9 mouse cellular contexts compared by ENCODE assay signal in genomic region chr7:109139405-109139804, GRCm38 (mm10). TPM values are rescaled to one million over a fixed set of nuclear protein-coding genes. Genes with fewer than 3 reads are reported as not detected.
A peak's percentile ranks its signal among the peaks of the same experiment; 100 is the strongest.
DNase-seq lines count a peak whose midpoint lies in the region; ATAC-seq and TF ChIP-seq lines count a peak whose summit lies in the region.
"Had no signal": no experiment of that assay in that cellular context is flagged by ENCODE, and none has a peak within 500 bp of the region (broad histone marks: within the 10 kb centered on the region; RNA-seq: fewer than 3 reads in every experiment).

No protein-coding gene starts in this region.

- dilution Hi-C loops in CH12.LX (cut with MboI; ENCODE audit: extremely low pct_ligation_motif_present, extremely low pct_unique_long_range_greater_than_20kb, low sequenced_read_pairs): no loop called here

- H3K27me3 ChIP-seq in CH12.LX (replicated peaks): peaks cover 83% of the 10 kb centered on the region
- H3K27me3 ChIP-seq in forebrain, embryonic 13.5 days: peaks cover 44% of the 10 kb centered on the region
- H3K27me3 ChIP-seq in liver, embryonic 16.5 days (ENCODE audit: control insufficient read depth, insufficient read depth, low read depth, low read length): no peaks in the 10 kb centered on the region
- H3K27me3 ChIP-seq: embryonic facial prominence, embryonic 15.5 days had no signal

- no peak overlapping the region for H3K9ac ChIP-seq in CH12.LX (ENCODE audit: insufficient read depth, low read depth)
- H3K9ac ChIP-seq in forebrain, embryonic 13.5 days: no peak overlapping the region
- no peak overlapping the region for H3K9ac ChIP-seq in liver, embryonic 16.5 days (ENCODE audit: low read depth, low read length)
- H3K9ac ChIP-seq: embryonic facial prominence, embryonic 15.5 days had no signal

- H3K36me3 ChIP-seq in CH12.LX (replicated peaks in 1 of 2; ENCODE audit: control insufficient read depth in 1 of 2, insufficient read depth in 1 of 2, low read length in 1 of 2): no peaks in the 10 kb centered on the region
- peaks cover 35% of the 10 kb centered on the region for H3K36me3 ChIP-seq in forebrain, embryonic 13.5 days (ENCODE audit: poor library complexity, severe bottlenecking)
- H3K36me3 ChIP-seq in liver, embryonic 16.5 days (ENCODE audit: control insufficient read depth, insufficient read depth): no peaks in the 10 kb centered on the region
- H3K36me3 ChIP-seq: embryonic facial prominence, embryonic 15.5 days had no signal

- DNase-seq in CH12.LX (ENCODE audit: extremely low read depth): peak; percentile 75
- peak; percentile 77 for DNase-seq in c-Kit-positive CD71-negative TER-119-negative erythroid progenitor cells, embryonic 14.5 days (ENCODE audit: low read depth)
- DNase-seq in heart, postnatal 14 days: peak; percentile 85 to 92
- DNase-seq in large intestine, adult 2 months (ENCODE audit: low read depth, low spot score): peak; percentile 39
- peak; percentile 15 for DNase-seq in thymus, adult 18-20 months

- intact Hi-C loops in heart, postnatal 14 days (cut with DNase I): loop anchor here (1.0 kb wide), 3 partner anchors 31 to 151 kb away; no protein-coding TSS in a partner anchor

- peak; percentile 89 for TF ChIP-seq RAD21 in CH12.LX (IDR thresholded peaks at IDR 0.05; ENCODE audit: low read depth, low read length)

- ATAC-seq in forebrain, embryonic 13.5 days: peak; percentile 81
- ATAC-seq in liver, embryonic 16.5 days (ENCODE audit: low read depth): peak; percentile 58

- no peak for TF ChIP-seq POLR2A in CH12.LX (IDR thresholded peaks at IDR 0.05; ENCODE audit: low read depth, low read length)
- no peak for TF ChIP-seq POLR2A in olfactory bulb, adult 2 months (IDR thresholded peaks at IDR 0.05; ENCODE audit: insufficient read depth, low read depth, low read length)

- no peak for TF ChIP-seq EP300 in CH12.LX (IDR thresholded peaks at IDR 0.05; ENCODE audit: low read length)

- in situ Hi-C loops in CH12.LX (cut with MboI; ENCODE audit: low pct_ligation_motif_present, low pct_unique_long_range_greater_than_20kb, low sequenced_read_pairs): loop anchor here (10.0 kb wide), 1 partner anchor 285 kb away; no protein-coding TSS in a partner anchor

- WGBS in forebrain, embryonic 13.5 days: 6% methylated on average over 3 of the region's 3 CpGs
- 12% methylated on average over 3 of the region's 3 CpGs for WGBS in large intestine, adult 2 months
- WGBS in liver, embryonic 16.5 days (ENCODE audit: insufficient replicate concordance): 2% methylated on average over 3 of the region's 3 CpGs
- WGBS in olfactory bulb, adult 2 months: 20% methylated on average over 3 of the region's 3 CpGs

- no peak overlapping the region for H3K27ac ChIP-seq in CH12.LX (ENCODE audit: insufficient read depth, low read depth)
- no peak overlapping the region for H3K27ac ChIP-seq in forebrain, embryonic 13.5 days
- no peak overlapping the region for H3K27ac ChIP-seq in liver, embryonic 16.5 days (ENCODE audit: low read length)
- H3K27ac ChIP-seq in olfactory bulb, adult 2 months (ENCODE audit: insufficient read depth, low read depth, low read length): no peak overlapping the region
- H3K27ac ChIP-seq: embryonic facial prominence, embryonic 15.5 days had no signal

- no peaks in the 10 kb centered on the region for H3K79me2 ChIP-seq in CH12.LX (replicated peaks; ENCODE audit: control insufficient read depth, extremely low read depth, insufficient read depth, poor library complexity, severe bottlenecking)

- peak; percentile 77 to 99 for TF ChIP-seq CTCF in CH12.LX (conservative IDR thresholded peaks at IDR 0.05 in 1 of 2, IDR thresholded peaks at IDR 0.05 in 1 of 2; ENCODE audit: low read depth in 2 of 2, low read length in 2 of 2)
- TF ChIP-seq CTCF in olfactory bulb, adult 2 months (IDR thresholded peaks at IDR 0.05; ENCODE audit: insufficient read depth, low read depth, low read length): peak; percentile 63

- H3K4me2 ChIP-seq in CH12.LX (ENCODE audit: insufficient read depth, low read depth, poor library complexity, severe bottlenecking): no peak overlapping the region
- H3K4me2 ChIP-seq in forebrain, embryonic 13.5 days: no peak overlapping the region
- no peak overlapping the region for H3K4me2 ChIP-seq in liver, embryonic 16.5 days (ENCODE audit: low read depth, low read length)
- H3K4me2 ChIP-seq: embryonic facial prominence, embryonic 15.5 days had no signal

- H3K4me1 ChIP-seq in CH12.LX (ENCODE audit: control insufficient read depth in 1 of 2, insufficient read depth in 2 of 2): no peaks in the 10 kb centered on the region
- H3K4me1 ChIP-seq in forebrain, embryonic 13.5 days: peaks cover 34% of the 10 kb centered on the region
- H3K4me1 ChIP-seq in liver, embryonic 16.5 days (ENCODE audit: control insufficient read depth, low read depth, low read length): no peaks in the 10 kb centered on the region; the same call in none of the 2 replicates
- peaks cover 16% of the 10 kb centered on the region for H3K4me1 ChIP-seq in olfactory bulb, adult 2 months (ENCODE audit: control insufficient read depth, insufficient read depth, low read length)

- H3K4me3 ChIP-seq in CH12.LX (replicated peaks in 1 of 3; ENCODE audit: low read depth in 2 of 3, low read length in 2 of 3, poor library complexity in 1 of 3): no peak overlapping the region
- no peak overlapping the region for H3K4me3 ChIP-seq in forebrain, embryonic 13.5 days
- no peak overlapping the region for H3K4me3 ChIP-seq in liver, embryonic 16.5 days (ENCODE audit: low read depth, low read length)
- no peak overlapping the region for H3K4me3 ChIP-seq in olfactory bulb, adult 2 months (ENCODE audit: insufficient read depth, low read depth, low read length)
- H3K4me3 ChIP-seq: embryonic facial prominence, embryonic 15.5 days had no signal

- no peaks in the 10 kb centered on the region for H3K9me3 ChIP-seq in CH12.LX (replicated peaks; ENCODE audit: low read length)
- no peaks in the 10 kb centered on the region for H3K9me3 ChIP-seq in forebrain, embryonic 13.5 days (replicated peaks)
- H3K9me3 ChIP-seq in liver, embryonic 16.5 days (replicated peaks; ENCODE audit: control insufficient read depth, low read length): no peaks in the 10 kb centered on the region
- H3K9me3 ChIP-seq: embryonic facial prominence, embryonic 15.5 days had no signal

TF ChIP-seq in CH12.LX, 34 proteins besides CTCF, POLR2A, EP300 and RAD21:
- TF ChIP-seq MAX (IDR thresholded peaks at IDR 0.05; ENCODE audit: low read length) (no peak), MEF2A (IDR thresholded peaks at IDR 0.05; ENCODE audit: borderline replicate concordance, low read depth, low read length) (no peak), ZC3H11A (IDR thresholded peaks at IDR 0.05; ENCODE audit: low read depth, low read length) (peak; percentile 51; the same call in 1 of the 2 replicates), TBP (conservative IDR thresholded peaks at IDR 0.05; ENCODE audit: low read depth, low read length) (no peak), ZMIZ1 (IDR thresholded peaks at IDR 0.05; ENCODE audit: low read depth, low read length) (no peak), NELFE (IDR thresholded peaks at IDR 0.05; ENCODE audit: low read depth, low read length) (peak; percentile 44; the same call in 1 of the 2 replicates), SMC3 (IDR thresholded peaks at IDR 0.05; ENCODE audit: low read depth, low read length) (peak; percentile 91)

RNA-seq across cellular contexts. Expression of gene Lmo1, which starts 35.6 kb away (rescaled TPM):
- total RNA-seq in CH12.LX (2012; rRNA removed) (0.25 and 0.30 TPM in 2 replicates), CH12.LX (2014; rRNA removed) (not detected in 2 replicates)
- not detected in 2 replicates for polyA plus RNA-seq in CH12.LX (2012; ENCODE audit: insufficient read length, low read depth)
- 36.5 and 50.5 TPM in 2 replicates for polyA plus RNA-seq in forebrain, embryonic 13.5 days (2015; fragmentation: Nextera tagmentation; extraction: Ambion mirVana)
- 1 to 10 TPM; 1.8 to 2.6 TPM for total RNA-seq in heart, postnatal 14 days (2021)
- polyA plus RNA-seq in large intestine, adult 2 months (2012; rRNA removed): 0.95 and 1.0 TPM in 2 replicates
- polyA plus RNA-seq in liver, embryonic 16.5 days (2015; fragmentation: Nextera tagmentation; extraction: Ambion mirVana): 1.0 and 1.1 TPM in 2 replicates
- polyA plus RNA-seq in olfactory bulb, adult 2 months (2012; ENCODE audit: insufficient read depth, insufficient read length, low replicate concordance, missing spikeins): not detected in 2 replicates

RNA-seq across cellular contexts. Expression of gene Ric3, which starts 56.3 kb away (rescaled TPM):
- total RNA-seq in CH12.LX (2012; rRNA removed) (0.13 TPM in 1 of 2 replicates, not detected in the other), CH12.LX (2014; rRNA removed) (not detected in 2 replicates)
- not detected in 2 replicates for polyA plus RNA-seq in CH12.LX (2012; ENCODE audit: insufficient read length, low read depth)
- 23.2 and 27.6 TPM in 2 replicates for polyA plus RNA-seq in forebrain, embryonic 13.5 days (2015; fragmentation: Nextera tagmentation; extraction: Ambion mirVana)
- under 1 TPM; 0.55 to 0.95 TPM for total RNA-seq in heart, postnatal 14 days (2021)
- polyA plus RNA-seq in large intestine, adult 2 months (2012; rRNA removed): 0.55 and 0.56 TPM in 2 replicates
- 0.25 and 0.47 TPM in 2 replicates for polyA plus RNA-seq in liver, embryonic 16.5 days (2015; fragmentation: Nextera tagmentation; extraction: Ambion mirVana)
- polyA plus RNA-seq in olfactory bulb, adult 2 months (2012; ENCODE audit: insufficient read depth, insufficient read length, low replicate concordance, missing spikeins): not detected in 2 replicates

Comparison
In these comparisons a context has a peak if more than half of its experiments do, and no peak if none do; other contexts are left out.
1. DNase-seq: peak in every context shown above with its lines; median percentile 88 in heart, postnatal 14 days; 77 in c-Kit-positive CD71-negative TER-119-negative erythroid progenitor cells, embryonic 14.5 days; 75 in CH12.LX; 39 in large intestine, adult 2 months; 15 in thymus, adult 18-20 months.
2. RNA of gene Lmo1, which starts 35.6 kb away (polyA plus RNA-seq): 36.5 to 50.5 TPM in forebrain, embryonic 13.5 days; 1.0 to 1.1 TPM in liver, embryonic 16.5 days, 0.95 to 1.0 TPM in large intestine, adult 2 months, not detected in CH12.LX and not detected in olfactory bulb, adult 2 months; every median in the first group is over 10 times any median in the second.